Mouse (Mus musculus) intestine, embryonic 15.5 days (tissue): ENCODE measurements around the gene Il17ra. TPM values are rescaled to one million over a fixed set of nuclear protein-coding genes. Genes with fewer than 3 reads are reported as not detected.

ENCODE experiments used
- ATAC-seq: fragments of 200-750 bp; cut with Nextera tagmentation; 2 replicates; pipeline ENCODE4 v1.8.0; 2017; ENCODE audit warnings: moderate TSS enrichment, moderate library complexity
- H3K27ac ChIP-seq: fragments of 300-500 bp; sonication (generic); 2 replicates; pipeline ENCODE4 v1.5.1; 2015; ENCODE audit warnings: mild to moderate bottlenecking, inconsistent platforms
- H3K27me3 ChIP-seq: fragments of 300-500 bp; sonication (generic); replicated peaks from 2 replicates; pipeline ENCODE4 v1.6.1; 2015; ENCODE audit warnings: inconsistent platforms
- H3K36me3 ChIP-seq: fragments of 300-500 bp; sonication (generic); 2 replicates; pipeline ENCODE4 v1.6.1; 2015; ENCODE audit warnings: inconsistent platforms
- H3K4me1 ChIP-seq: fragments of 300-500 bp; sonication (generic); replicated peaks from 2 replicates; pipeline ENCODE4 v1.6.1; 2015; ENCODE audit warnings: inconsistent platforms
- H3K4me2 ChIP-seq: fragments of 300-500 bp; sonication (generic); replicated peaks from 2 replicates; pipeline ENCODE4 v1.6.1; 2015; ENCODE audit warnings: mild to moderate bottlenecking, inconsistent platforms
- H3K4me3 ChIP-seq: fragments of 300-500 bp; sonication (generic); replicated peaks from 2 replicates; pipeline ENCODE4 v1.5.1; 2015; ENCODE audit warnings: inconsistent platforms
- H3K9ac ChIP-seq: fragments of 300-500 bp; sonication (generic); 2 replicates; pipeline ENCODE4 v1.6.1; 2015; ENCODE audit warnings: inconsistent platforms
- H3K9me3 ChIP-seq: fragments of 300-500 bp; sonication (generic); 2 replicates; pipeline ENCODE4 v1.6.1; 2016; ENCODE audit warnings: inconsistent platforms
- WGBS: fragments of 180-500 bp; shearing (Covaris S2); methylation state at CpG from one replicate; pipeline ENCODE4 v1.1.7; 2015; 5-methylcytosine and 5-hydroxymethylcytosine counted together
- polyA plus RNA-seq: library from polyadenylated mRNA; unstranded; fragments of >200 nt; fragmentation: Nextera tagmentation; extraction: Ambion mirVana; gene quantifications from 2 replicates; pipeline ENCODE4 v1.2.1, GENCODE M21; 2015

The Il17ra gene
- polyA plus RNA-seq, 1 experiment from 2014 or later = 6.7 TPM

DNA sequence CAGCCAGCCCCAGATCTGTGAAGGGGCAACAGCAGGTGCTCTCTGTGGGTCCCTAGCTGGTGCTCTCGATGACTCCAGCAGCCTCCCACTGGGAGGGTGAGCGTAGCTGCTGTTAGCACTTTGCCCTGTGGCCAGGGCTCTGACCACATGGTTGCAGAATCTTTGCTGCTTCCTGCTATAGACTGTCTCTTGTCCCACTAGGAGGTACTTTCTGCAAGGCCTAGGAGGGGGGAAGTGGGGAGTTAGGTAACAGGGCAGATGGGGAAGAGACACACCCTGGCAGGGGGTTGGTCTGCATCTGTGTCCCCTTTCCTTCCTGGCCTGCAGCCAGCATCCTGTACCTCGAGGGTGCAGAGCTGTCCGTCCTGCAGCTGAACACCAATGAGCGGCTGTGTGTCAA is 10.4 kb downstream of the Il17ra start:
- ATAC-seq = peak; percentile 53; the same call in 1 of the 2 replicates
- Histone ChIP-seq H3K27me3 (no peaks in the 10 kb centered on the region), H3K4me2 (no peak overlapping the region), H3K36me3 (no peaks in the 10 kb centered on the region), H3K9ac (no peak overlapping the region), H3K27ac (no peak overlapping the region), H3K4me3 (no peak overlapping the region), H3K4me1 (no peaks in the 10 kb centered on the region), H3K9me3 (no peaks in the 10 kb centered on the region)
- 63% methylated on average over 5 of the region's 5 CpGs for WGBS

DNA sequence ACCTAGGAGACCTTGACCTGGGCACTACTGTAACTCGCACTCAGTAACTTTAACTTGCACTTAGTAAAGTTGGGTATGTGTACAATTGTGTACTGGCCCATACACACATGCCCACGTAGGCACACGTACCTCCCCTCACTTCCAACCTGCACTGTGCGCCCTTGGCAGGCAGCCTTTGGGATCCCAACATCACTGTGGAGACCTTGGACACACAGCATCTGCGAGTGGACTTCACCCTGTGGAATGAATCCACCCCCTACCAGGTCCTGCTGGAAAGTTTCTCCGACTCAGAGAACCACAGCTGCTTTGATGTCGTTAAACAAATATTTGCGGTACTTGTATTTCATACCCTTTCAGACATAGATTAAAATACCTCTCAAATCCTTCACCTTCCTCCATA is 12.2 kb downstream of the Il17ra start:
- no peak for ATAC-seq
- Histone ChIP-seq H3K36me3 (no peaks in the 10 kb centered on the region), H3K4me2 (no peak overlapping the region), H3K4me1 (no peaks in the 10 kb centered on the region), H3K9ac (no peak overlapping the region), H3K27me3 (no peaks in the 10 kb centered on the region), H3K9me3 (no peaks in the 10 kb centered on the region), H3K27ac (no peak overlapping the region), H3K4me3 (no peak overlapping the region)
- 61% methylated on average over 8 of the region's 8 CpGs for WGBS

DNA sequence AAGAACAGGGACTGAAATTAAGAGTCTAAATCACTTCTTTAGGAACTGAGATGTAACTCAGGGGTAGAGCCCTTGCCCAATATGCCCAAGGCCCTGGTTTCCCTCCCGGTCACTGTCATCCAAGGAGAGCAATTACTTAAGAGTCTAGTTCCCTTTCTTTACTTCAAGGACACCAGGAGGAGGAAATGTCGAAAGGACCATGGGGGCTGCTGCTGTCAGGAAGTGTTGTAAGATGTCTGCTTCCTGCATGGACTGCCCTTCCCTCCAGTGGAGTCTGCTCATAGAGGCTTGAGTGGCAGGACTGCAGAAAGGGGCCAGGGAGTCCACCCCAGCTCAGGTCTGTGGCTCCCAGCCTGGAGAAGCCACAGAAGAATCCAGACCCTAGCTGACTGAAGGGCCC is 16.3 kb downstream of the Il17ra start:
- Histone ChIP-seq H3K4me2 (no peak overlapping the region), H3K27ac (no peak overlapping the region), H3K4me1 (no peaks in the 10 kb centered on the region), H3K4me3 (no peak overlapping the region), H3K9me3 (no peaks in the 10 kb centered on the region), H3K27me3 (no peaks in the 10 kb centered on the region), H3K9ac (no peak overlapping the region), H3K36me3 (no peaks in the 10 kb centered on the region)
- no peak for ATAC-seq
- WGBS = 77% methylated on average over 2 of the region's 2 CpGs

DNA sequence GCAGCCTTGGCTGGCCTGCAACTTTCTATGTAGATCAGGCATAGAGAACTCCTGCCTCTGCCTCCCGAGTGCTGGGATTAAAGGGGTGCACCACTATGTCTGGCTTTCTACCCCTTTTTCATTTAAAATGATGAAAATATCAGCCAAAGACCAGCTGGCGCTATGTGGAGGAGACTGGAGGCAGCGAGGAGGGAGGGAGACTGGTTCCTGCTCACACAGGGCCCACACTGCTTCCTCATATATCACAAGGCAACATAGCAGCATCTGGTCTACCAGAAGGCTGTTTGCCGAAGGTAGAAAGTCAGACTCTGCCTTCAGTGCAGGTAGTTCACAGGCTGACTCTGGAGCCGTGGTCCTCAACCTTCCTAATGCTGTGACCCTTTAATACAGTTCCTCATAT is 17.3 kb downstream of the Il17ra start:
- no peak overlapping the region for H3K27ac ChIP-seq
- no peaks in the 10 kb centered on the region for H3K27me3 ChIP-seq
- no peaks in the 10 kb centered on the region for H3K36me3 ChIP-seq
- no peak overlapping the region for H3K9ac ChIP-seq
- no peak for ATAC-seq
- WGBS = 81% methylated on average over 5 of the region's 5 CpGs
- H3K4me1 ChIP-seq = no peaks in the 10 kb centered on the region
- no peak overlapping the region for H3K4me3 ChIP-seq
- H3K9me3 ChIP-seq = no peaks in the 10 kb centered on the region
- H3K4me2 ChIP-seq = no peak overlapping the region

DNA sequence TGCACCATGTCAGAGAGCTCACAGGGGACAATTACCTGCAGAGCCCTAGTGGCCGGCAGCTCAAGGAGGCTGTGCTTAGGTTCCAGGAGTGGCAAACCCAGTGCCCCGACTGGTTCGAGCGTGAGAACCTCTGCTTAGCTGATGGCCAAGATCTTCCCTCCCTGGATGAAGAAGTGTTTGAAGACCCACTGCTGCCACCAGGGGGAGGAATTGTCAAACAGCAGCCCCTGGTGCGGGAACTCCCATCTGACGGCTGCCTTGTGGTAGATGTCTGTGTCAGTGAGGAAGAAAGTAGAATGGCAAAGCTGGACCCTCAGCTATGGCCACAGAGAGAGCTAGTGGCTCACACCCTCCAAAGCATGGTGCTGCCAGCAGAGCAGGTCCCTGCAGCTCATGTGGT is 18.5 kb downstream of the Il17ra start:
- H3K9me3 ChIP-seq = no peaks in the 10 kb centered on the region
- H3K9ac ChIP-seq = no peak overlapping the region
- H3K27me3 ChIP-seq = no peaks in the 10 kb centered on the region
- no peaks in the 10 kb centered on the region for H3K36me3 ChIP-seq
- H3K4me1 ChIP-seq = no peaks in the 10 kb centered on the region
- no peak overlapping the region for H3K4me3 ChIP-seq
- no peak overlapping the region for H3K27ac ChIP-seq
- no peak overlapping the region for H3K4me2 ChIP-seq
- WGBS = 89% methylated on average over 6 of the region's 6 CpGs
- no peak for ATAC-seq

DNA sequence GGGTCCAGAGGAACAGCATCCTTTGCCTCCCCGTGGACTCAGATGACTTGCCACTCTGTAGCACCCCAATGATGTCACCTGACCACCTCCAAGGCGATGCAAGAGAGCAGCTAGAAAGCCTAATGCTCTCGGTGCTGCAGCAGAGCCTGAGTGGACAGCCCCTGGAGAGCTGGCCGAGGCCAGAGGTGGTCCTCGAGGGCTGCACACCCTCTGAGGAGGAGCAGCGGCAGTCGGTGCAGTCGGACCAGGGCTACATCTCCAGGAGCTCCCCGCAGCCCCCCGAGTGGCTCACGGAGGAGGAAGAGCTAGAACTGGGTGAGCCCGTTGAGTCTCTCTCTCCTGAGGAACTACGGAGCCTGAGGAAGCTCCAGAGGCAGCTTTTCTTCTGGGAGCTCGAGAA is 19.0 kb downstream of the Il17ra start:
- Histone ChIP-seq H3K4me1 (no peaks in the 10 kb centered on the region), H3K4me2 (no peak overlapping the region), H3K36me3 (no peaks in the 10 kb centered on the region), H3K4me3 (no peak overlapping the region), H3K27me3 (no peaks in the 10 kb centered on the region), H3K9me3 (no peaks in the 10 kb centered on the region), H3K9ac (no peak overlapping the region), H3K27ac (no peak overlapping the region)
- WGBS = 90% methylated on average over 14 of the region's 14 CpGs
- no peak for ATAC-seq

DNA sequence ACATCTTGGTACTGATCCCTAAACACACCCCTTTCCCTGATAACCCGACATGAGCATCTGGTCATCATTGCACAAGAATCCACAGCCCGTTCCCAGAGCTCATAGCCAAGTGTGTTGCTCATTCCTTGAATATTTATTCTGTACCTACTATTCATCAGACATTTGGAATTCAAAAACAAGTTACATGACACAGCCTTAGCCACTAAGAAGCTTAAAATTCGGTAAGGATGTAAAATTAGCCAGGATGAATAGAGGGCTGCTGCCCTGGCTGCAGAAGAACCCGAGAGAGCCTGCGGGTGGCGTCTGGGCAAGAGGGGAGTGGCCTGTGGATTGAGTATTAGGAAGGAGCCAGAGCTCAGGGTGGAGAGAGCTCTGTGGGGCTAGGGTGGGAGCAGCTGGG is 19.7 kb downstream of the Il17ra start:
- 41% methylated on average over 6 of the region's 6 CpGs for WGBS
- Histone ChIP-seq H3K4me3 (no peak overlapping the region), H3K27me3 (no peaks in the 10 kb centered on the region), H3K9ac (no peak overlapping the region), H3K4me1 (no peaks in the 10 kb centered on the region), H3K4me2 (no peak overlapping the region), H3K27ac (no peak overlapping the region), H3K9me3 (no peaks in the 10 kb centered on the region), H3K36me3 (no peaks in the 10 kb centered on the region)
- no peak for ATAC-seq

DNA sequence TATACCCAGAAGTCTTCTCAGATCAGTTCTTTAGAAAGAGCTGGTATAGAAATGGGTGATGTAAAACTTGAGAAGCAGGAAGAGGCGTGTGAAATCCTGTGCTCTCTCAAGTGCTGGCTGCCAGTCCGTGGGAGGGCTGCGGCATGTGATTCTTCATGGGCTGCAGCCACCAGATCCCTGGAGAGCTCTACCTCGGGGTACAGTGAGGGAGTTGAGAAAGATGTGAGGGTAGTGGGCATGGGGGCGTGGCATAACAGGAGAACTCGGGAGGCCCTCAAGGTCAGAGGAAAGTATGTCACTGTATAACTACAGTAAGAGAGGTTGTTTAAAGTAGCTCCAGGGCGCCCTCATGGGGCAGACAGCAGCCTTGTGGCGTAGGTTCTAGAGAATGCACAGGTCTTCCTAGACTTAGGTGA is 20.2 kb downstream of the Il17ra start:
- no peaks in the 10 kb centered on the region for H3K27me3 ChIP-seq
- H3K9me3 ChIP-seq = no peaks in the 10 kb centered on the region
- ATAC-seq = peak; percentile 60; the same call in 1 of the 2 replicates
- 26% methylated on average over 8 of the region's 8 CpGs for WGBS
- no peaks in the 10 kb centered on the region for H3K4me1 ChIP-seq
- no peak overlapping the region for H3K27ac ChIP-seq
- no peak overlapping the region for H3K4me3 ChIP-seq
- H3K9ac ChIP-seq = no peak overlapping the region
- H3K36me3 ChIP-seq = no peaks in the 10 kb centered on the region
- H3K4me2 ChIP-seq = no peak overlapping the region

DNA sequence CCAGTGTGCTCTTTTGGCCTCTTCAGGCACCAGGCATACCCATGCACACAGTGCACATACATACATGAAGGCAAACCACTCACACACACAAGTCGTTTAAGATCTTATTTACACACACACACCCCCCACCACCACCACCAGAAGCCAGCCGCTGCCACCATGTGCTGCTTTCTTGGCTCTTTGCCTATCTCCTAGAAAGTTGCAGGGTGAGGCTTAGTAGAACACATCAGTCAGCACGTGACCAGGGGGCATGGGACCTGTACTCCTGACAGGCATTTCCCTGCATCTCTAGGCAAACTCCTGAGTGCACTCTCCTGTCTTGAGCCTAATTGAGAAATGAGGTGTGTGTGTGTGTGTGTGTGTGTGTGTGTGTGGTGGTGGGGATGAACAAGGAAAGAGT is 22.0 kb downstream of the Il17ra start:
- no peak overlapping the region for H3K27ac ChIP-seq
- H3K9me3 ChIP-seq = no peaks in the 10 kb centered on the region
- WGBS = 68% methylated on average over 3 of the region's 3 CpGs
- no peak overlapping the region for H3K4me3 ChIP-seq
- H3K4me1 ChIP-seq = no peaks in the 10 kb centered on the region
- H3K36me3 ChIP-seq = no peaks in the 10 kb centered on the region
- ATAC-seq = no peak
- H3K27me3 ChIP-seq = no peaks in the 10 kb centered on the region; the same call in 1 of the 2 replicates
- H3K4me2 ChIP-seq = no peak overlapping the region
- no peak overlapping the region for H3K9ac ChIP-seq

DNA sequence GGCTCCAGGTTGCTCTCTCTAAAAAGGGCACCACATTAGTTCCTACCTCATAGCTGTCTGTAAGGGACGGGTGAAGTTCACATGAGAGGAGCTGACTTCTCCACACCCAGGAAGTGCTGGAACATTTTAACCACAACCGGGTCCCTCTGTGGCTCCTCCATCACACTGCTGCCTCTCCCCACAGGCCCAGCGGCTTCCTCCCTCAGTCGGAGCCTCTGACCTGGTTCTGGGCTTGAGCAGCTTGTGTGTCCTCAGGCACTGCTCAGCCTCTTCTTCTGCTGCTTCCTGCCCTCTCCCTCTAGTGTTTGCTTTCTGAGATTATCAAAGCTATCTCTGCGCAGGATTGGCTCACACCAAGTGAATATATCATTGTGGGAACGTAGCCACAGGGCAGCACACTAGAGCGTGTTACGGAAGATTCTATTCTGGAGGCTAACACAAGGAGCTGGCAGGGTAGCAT is 23.0 kb downstream of the Il17ra start:
- H3K4me3 ChIP-seq = no peak overlapping the region
- H3K36me3 ChIP-seq = no peaks in the 10 kb centered on the region
- no peak overlapping the region for H3K4me2 ChIP-seq
- H3K4me1 ChIP-seq = no peaks in the 10 kb centered on the region
- H3K9ac ChIP-seq = no peak overlapping the region
- H3K9me3 ChIP-seq = no peaks in the 10 kb centered on the region
- no peak overlapping the region for H3K27ac ChIP-seq
- no peak for ATAC-seq
- WGBS = 52% methylated on average over 8 of the region's 8 CpGs
- peaks cover 3% of the 10 kb centered on the region for H3K27me3 ChIP-seq

DNA sequence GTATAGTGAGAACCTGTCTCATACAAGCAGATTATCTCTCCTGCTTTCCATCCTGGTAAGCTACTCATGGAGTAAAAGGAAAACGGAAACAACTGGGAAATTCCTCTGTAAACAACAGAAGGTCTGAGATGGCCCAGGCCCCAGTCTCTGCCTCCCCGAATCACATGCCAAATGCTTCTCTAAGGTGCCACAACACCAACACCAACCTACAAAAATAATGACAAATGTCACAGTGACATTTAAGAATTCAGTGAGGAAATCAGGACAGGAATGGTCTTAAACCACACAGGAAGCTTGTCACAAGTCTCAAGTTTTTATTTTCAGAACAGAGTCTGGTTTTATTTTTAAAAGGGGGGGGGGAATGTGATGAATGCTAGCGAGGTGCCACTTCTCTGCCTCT is 25.6 kb downstream of the Il17ra start:
- Histone ChIP-seq H3K4me3 (no peak overlapping the region), H3K27ac (no peak overlapping the region), H3K9me3 (no peaks in the 10 kb centered on the region), H3K27me3 (peaks cover 27% of the 10 kb centered on the region), H3K4me2 (no peak overlapping the region), H3K9ac (no peak overlapping the region), H3K36me3 (no peaks in the 10 kb centered on the region), H3K4me1 (peaks cover 16% of the 10 kb centered on the region)
- ATAC-seq = no peak
- WGBS = 53% methylated on average over 3 of the region's 3 CpGs

DNA sequence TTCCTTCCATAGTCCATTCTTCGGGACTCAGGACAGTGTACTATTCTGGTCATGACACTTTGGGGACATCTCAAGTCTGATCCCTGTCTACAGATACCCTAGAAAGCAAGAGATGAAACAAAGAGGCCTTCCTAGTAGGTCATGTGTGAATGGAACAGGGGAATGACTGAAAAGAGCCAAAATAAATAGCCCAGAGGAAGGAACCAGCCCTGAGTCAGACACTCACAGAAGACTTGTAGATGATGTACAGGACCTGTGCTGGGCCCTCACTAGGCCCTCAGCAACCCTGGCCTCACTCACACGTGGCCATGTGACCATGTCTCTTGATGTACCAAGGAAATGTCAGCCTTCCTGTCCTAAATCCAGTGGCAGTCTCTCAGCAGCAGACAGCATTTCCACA is 26.4 kb downstream of the Il17ra start:
- H3K4me2 ChIP-seq = no peak overlapping the region
- H3K27me3 ChIP-seq = peaks cover 32% of the 10 kb centered on the region
- no peak overlapping the region for H3K4me3 ChIP-seq
- no peak overlapping the region for H3K27ac ChIP-seq
- H3K9ac ChIP-seq = no peak overlapping the region
- no peaks in the 10 kb centered on the region for H3K36me3 ChIP-seq
- H3K9me3 ChIP-seq = no peaks in the 10 kb centered on the region
- H3K4me1 ChIP-seq = peaks cover 20% of the 10 kb centered on the region
- 63% methylated on average over 2 of the region's 2 CpGs for WGBS
- no peak for ATAC-seq

DNA sequence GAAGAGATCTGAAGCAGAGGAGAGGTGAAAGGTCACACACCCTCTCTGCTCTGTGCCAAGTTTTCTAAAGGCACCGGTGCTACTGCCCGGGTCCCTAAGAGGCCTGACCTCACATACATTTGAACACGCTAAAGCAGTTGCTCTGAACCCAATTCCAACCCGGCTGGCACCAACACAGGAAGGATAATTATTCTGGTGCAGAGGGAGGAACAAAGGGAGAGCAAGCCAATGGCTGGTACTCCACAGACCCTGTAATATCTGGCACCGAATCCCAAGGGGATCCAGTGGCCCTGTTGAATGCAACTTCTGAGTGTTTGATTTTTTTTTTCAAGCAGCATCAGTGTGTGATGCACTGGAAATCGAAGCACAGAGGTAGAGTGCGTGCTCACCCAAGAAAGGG is 28.0 kb downstream of the Il17ra start:
- Histone ChIP-seq H3K4me1 (peaks cover 20% of the 10 kb centered on the region), H3K9me3 (no peaks in the 10 kb centered on the region), H3K27me3 (peaks cover 34% of the 10 kb centered on the region), H3K27ac (no peak overlapping the region), H3K4me3 (no peak overlapping the region), H3K4me2 (no peak overlapping the region), H3K36me3 (no peaks in the 10 kb centered on the region), H3K9ac (no peak overlapping the region)
- ATAC-seq = no peak
- 69% methylated on average over 7 of the region's 7 CpGs for WGBS
